Comparison of ENCODE assay signal across 8 mouse cellular contexts in the genomic region with DNA sequence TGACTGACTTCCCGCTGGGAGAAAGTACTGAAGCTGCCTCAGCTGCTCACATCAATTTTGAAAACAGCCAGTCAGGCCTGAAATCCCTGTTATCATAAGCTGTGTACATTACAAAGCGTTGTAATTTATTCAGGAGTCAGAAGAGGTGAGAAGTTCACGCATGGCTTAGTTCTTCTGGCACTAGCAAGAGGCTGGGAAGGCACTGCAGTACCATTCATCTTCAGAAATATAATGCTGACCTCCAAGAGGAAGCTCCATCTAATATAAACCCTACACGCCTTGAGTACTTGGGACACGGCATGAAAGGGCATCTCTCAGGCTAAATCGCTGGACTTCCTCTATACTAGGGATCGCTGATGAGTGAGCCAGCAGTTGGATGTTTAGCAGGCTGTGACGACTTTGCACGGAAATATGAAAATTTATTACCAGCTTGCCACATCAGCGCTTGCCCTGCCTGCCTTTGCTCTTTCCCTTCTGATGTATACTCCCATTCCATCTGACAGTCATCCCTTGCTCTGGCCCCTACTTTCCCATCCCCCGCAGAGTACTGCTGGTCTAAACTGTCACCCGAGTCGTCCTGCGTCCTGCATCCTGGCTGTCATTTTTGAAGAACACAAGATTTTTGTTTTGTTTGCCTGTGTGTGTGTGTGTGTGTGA.
DNase-seq lines count a peak whose midpoint lies in the region; ATAC-seq lines count a peak whose summit lies in the region.

No protein-coding gene starts in this region.

- no peaks in the 10 kb centered on the region for H3K36me3 ChIP-seq in liver, embryonic 11.5 days (ENCODE audit: control insufficient read depth, insufficient read depth, low read length)
- no peaks in the 10 kb centered on the region for H3K36me3 ChIP-seq in embryonic facial prominence, embryonic 11.5 days (replicated peaks; ENCODE audit: control insufficient read depth, insufficient read depth, low read depth, low read length)
- no peaks in the 10 kb centered on the region for H3K36me3 ChIP-seq in hindbrain, embryonic 13.5 days
- no peaks in the 10 kb centered on the region for H3K36me3 ChIP-seq in liver, embryonic 15.5 days (replicated peaks)
- no peaks in the 10 kb centered on the region for H3K36me3 ChIP-seq in stomach, embryonic 15.5 days

- H3K4me1 ChIP-seq in liver, embryonic 11.5 days (replicated peaks; ENCODE audit: control insufficient read depth, insufficient read depth, low read length): no peaks in the 10 kb centered on the region
- H3K4me1 ChIP-seq in embryonic facial prominence, embryonic 11.5 days (ENCODE audit: control insufficient read depth, insufficient read depth, low read length): no peaks in the 10 kb centered on the region
- H3K4me1 ChIP-seq in hindbrain, embryonic 13.5 days (replicated peaks): peaks cover 15% of the 10 kb centered on the region
- no peaks in the 10 kb centered on the region for H3K4me1 ChIP-seq in liver, embryonic 15.5 days (replicated peaks)
- no peaks in the 10 kb centered on the region for H3K4me1 ChIP-seq in stomach, embryonic 15.5 days

- H3K4me3 ChIP-seq in liver, embryonic 11.5 days (ENCODE audit: low read depth, low read length): peak overlapping the region; percentile 21
- peak overlapping the region; percentile 38 for H3K4me3 ChIP-seq in embryonic facial prominence, embryonic 11.5 days (ENCODE audit: low read depth, low read length)
- peak overlapping the region; percentile 46 for H3K4me3 ChIP-seq in hindbrain, embryonic 13.5 days
- H3K4me3 ChIP-seq in liver, embryonic 15.5 days (replicated peaks): no peak overlapping the region
- peak overlapping the region; percentile 42 for H3K4me3 ChIP-seq in stomach, embryonic 15.5 days (replicated peaks)

- H3K4me2 ChIP-seq in liver, embryonic 11.5 days: peak overlapping the region; percentile 58
- H3K4me2 ChIP-seq in embryonic facial prominence, embryonic 11.5 days (ENCODE audit: low read depth, low read length): peak overlapping the region; percentile 70
- H3K4me2 ChIP-seq in hindbrain, embryonic 13.5 days: peak overlapping the region; percentile 80
- peak overlapping the region; percentile 23; the same call in 1 of the 2 replicates for H3K4me2 ChIP-seq in liver, embryonic 15.5 days
- H3K4me2 ChIP-seq in stomach, embryonic 15.5 days: peak overlapping the region; percentile 68

- H3K9ac ChIP-seq in liver, embryonic 11.5 days (ENCODE audit: low read depth, low read length): no peak overlapping the region
- peak overlapping the region; percentile 39; the same call in 1 of the 2 replicates for H3K9ac ChIP-seq in embryonic facial prominence, embryonic 11.5 days (replicated peaks; ENCODE audit: low read length)
- peak overlapping the region; percentile 73 for H3K9ac ChIP-seq in hindbrain, embryonic 13.5 days
- no peak overlapping the region for H3K9ac ChIP-seq in liver, embryonic 15.5 days
- H3K9ac ChIP-seq in stomach, embryonic 15.5 days: no peak overlapping the region

- intact Hi-C loops in gastrocnemius, postnatal 36 days (cut with DNase I): no loop called here

- H3K27me3 ChIP-seq in liver, embryonic 11.5 days (replicated peaks; ENCODE audit: control insufficient read depth, insufficient read depth, low read length): no peaks in the 10 kb centered on the region
- H3K27me3 ChIP-seq in embryonic facial prominence, embryonic 11.5 days (ENCODE audit: control insufficient read depth, insufficient read depth, low read length): no peaks in the 10 kb centered on the region
- no peaks in the 10 kb centered on the region for H3K27me3 ChIP-seq in hindbrain, embryonic 13.5 days
- no peaks in the 10 kb centered on the region; the same call in 1 of the 2 replicates for H3K27me3 ChIP-seq in liver, embryonic 15.5 days
- no peaks in the 10 kb centered on the region for H3K27me3 ChIP-seq in stomach, embryonic 15.5 days (replicated peaks)

- no peaks in the 10 kb centered on the region for H3K9me3 ChIP-seq in liver, embryonic 11.5 days (ENCODE audit: control insufficient read depth, low read length)
- no peaks in the 10 kb centered on the region for H3K9me3 ChIP-seq in embryonic facial prominence, embryonic 11.5 days (replicated peaks; ENCODE audit: control insufficient read depth, low read length)
- no peaks in the 10 kb centered on the region for H3K9me3 ChIP-seq in hindbrain, embryonic 13.5 days
- H3K9me3 ChIP-seq in liver, embryonic 15.5 days (replicated peaks): no peaks in the 10 kb centered on the region
- no peaks in the 10 kb centered on the region for H3K9me3 ChIP-seq in stomach, embryonic 15.5 days

- no peak overlapping the region for H3K27ac ChIP-seq in liver, embryonic 11.5 days (ENCODE audit: low read depth, low read length)
- no peak overlapping the region for H3K27ac ChIP-seq in embryonic facial prominence, embryonic 11.5 days (replicated peaks; ENCODE audit: low read depth, low read length)
- H3K27ac ChIP-seq in hindbrain, embryonic 13.5 days: peak overlapping the region; percentile 80
- no peak overlapping the region for H3K27ac ChIP-seq in liver, embryonic 15.5 days (replicated peaks)
- H3K27ac ChIP-seq in stomach, embryonic 15.5 days: peak overlapping the region; percentile 59; the same call in 1 of the 2 replicates

- 12% methylated on average over 14 of the region's 14 CpGs for WGBS in liver, embryonic 11.5 days
- WGBS in embryonic facial prominence, embryonic 11.5 days: 5% methylated on average over 14 of the region's 14 CpGs
- WGBS in hindbrain, embryonic 13.5 days: 3% methylated on average over 14 of the region's 14 CpGs
- 10% methylated on average over 14 of the region's 14 CpGs for WGBS in liver, embryonic 15.5 days (ENCODE audit: insufficient replicate concordance)
- WGBS in stomach, embryonic 15.5 days: 4% methylated on average over 14 of the region's 14 CpGs

- no peak for DNase-seq in liver, embryonic 11.5 days (ENCODE audit: low spot score)
- DNase-seq in liver: no peak
- DNase-seq in embryonic facial prominence, embryonic 11.5 days (ENCODE audit: low spot score): peak; percentile 24
- no peak for DNase-seq in urinary bladder, adult 18-20 months (ENCODE audit: low spot score in 2 of 2)
- DNase-seq in gastrocnemius, postnatal 36 days: no peak

- no peak; the same call in 1 of the 2 replicates for ATAC-seq in liver, embryonic 11.5 days (replicated peaks; ENCODE audit: low FRiP score)
- ATAC-seq in embryonic facial prominence, embryonic 11.5 days (replicated peaks; ENCODE audit: insufficient number of reproducible peaks, low FRiP score, low TSS enrichment, low read depth): peak; percentile 83
- ATAC-seq in hindbrain, embryonic 13.5 days (ENCODE audit: low FRiP score): peak; percentile 90
- no peak for ATAC-seq in liver, embryonic 15.5 days (ENCODE audit: insufficient read depth)
- peak; percentile 49; the same call in 1 of the 2 replicates for ATAC-seq in stomach, embryonic 15.5 days (ENCODE audit: insufficient read depth, low FRiP score, low read depth)

Comparison
In these comparisons a context has a peak if more than half of its experiments do, and no peak if none do; other contexts are left out.
1. ATAC-seq: peak in embryonic facial prominence, embryonic 11.5 days (single experiment), hindbrain, embryonic 13.5 days (single experiment) and stomach, embryonic 15.5 days (single experiment); none in liver, embryonic 11.5 days (single experiment) and liver, embryonic 15.5 days (single experiment).
2. H3K27ac ChIP-seq: peak in hindbrain, embryonic 13.5 days (single experiment) and stomach, embryonic 15.5 days (single experiment); none in liver, embryonic 11.5 days (single experiment), embryonic facial prominence, embryonic 11.5 days (single experiment) and liver, embryonic 15.5 days (single experiment).
3. H3K4me2 ChIP-seq: peak in every context shown above with its lines; median percentile 80 in hindbrain, embryonic 13.5 days; 70 in embryonic facial prominence, embryonic 11.5 days; 68 in stomach, embryonic 15.5 days; 58 in liver, embryonic 11.5 days; 23 in liver, embryonic 15.5 days.
4. H3K9ac ChIP-seq: peak in embryonic facial prominence, embryonic 11.5 days (single experiment) and hindbrain, embryonic 13.5 days (single experiment); none in liver, embryonic 11.5 days (single experiment), liver, embryonic 15.5 days (single experiment) and stomach, embryonic 15.5 days (single experiment).